Mouse (Mus musculus): ENCODE data around the gene Trak1. TPM values are rescaled to one million over a fixed set of nuclear protein-coding genes. Genes with fewer than 3 reads are reported as not detected.

The Trak1 gene
- polyA plus RNA-seq, 1 experiment from 2014 or later: 8.8 TPM

- no peaks in the 10 kb centered on the region for H3K27me3 ChIP-seq (ENCODE audit: control insufficient read depth, insufficient read depth, low read length)
- H3K36me3 ChIP-seq (replicated peaks; ENCODE audit: control insufficient read depth, insufficient read depth, low read depth, low read length): no peaks in the 10 kb centered on the region
- no peak overlapping the region for H3K4me3 ChIP-seq (ENCODE audit: low read depth, low read length)
- WGBS: 57% methylated on average over 4 of the region's 4 CpGs
- no peak overlapping the region for H3K4me2 ChIP-seq (ENCODE audit: low read depth, low read length)
- ATAC-seq (replicated peaks; ENCODE audit: insufficient number of reproducible peaks, low FRiP score, low TSS enrichment, low read depth) (no peak), DNase-seq (ENCODE audit: low spot score) (no peak)
- H3K9ac ChIP-seq (replicated peaks; ENCODE audit: low read length): no peak overlapping the region
- no peak overlapping the region for H3K27ac ChIP-seq (replicated peaks; ENCODE audit: low read depth, low read length)
- H3K4me1 ChIP-seq (ENCODE audit: control insufficient read depth, insufficient read depth, low read length): peaks cover 9% of the 10 kb centered on the region
- no peaks in the 10 kb centered on the region for H3K9me3 ChIP-seq (replicated peaks; ENCODE audit: control insufficient read depth, low read length)
These were observed 76.2 kb downstream of the Trak1 start for GRCm38 (mm10) chr9:121373512-121373911.

GRCm38 (mm10) chr9:121374076-121374863 lies 77.0 kb downstream of the Trak1 start:
- no peaks in the 10 kb centered on the region for H3K27me3 ChIP-seq (ENCODE audit: control insufficient read depth, insufficient read depth, low read length)
- H3K9ac ChIP-seq (replicated peaks; ENCODE audit: low read length): no peak overlapping the region
- no peak overlapping the region for H3K4me3 ChIP-seq (ENCODE audit: low read depth, low read length)
- H3K4me1 ChIP-seq (ENCODE audit: control insufficient read depth, insufficient read depth, low read length): peaks cover 9% of the 10 kb centered on the region
- 35% methylated on average over 9 of the region's 9 CpGs for WGBS
- ATAC-seq (replicated peaks; ENCODE audit: insufficient number of reproducible peaks, low FRiP score, low TSS enrichment, low read depth): no peak
- H3K4me2 ChIP-seq (ENCODE audit: low read depth, low read length): no peak overlapping the region
- H3K9me3 ChIP-seq (replicated peaks; ENCODE audit: control insufficient read depth, low read length): no peaks in the 10 kb centered on the region
- DNase-seq (ENCODE audit: low spot score): peak; percentile 79
- H3K27ac ChIP-seq (replicated peaks; ENCODE audit: low read depth, low read length): 0 out of 2 replicates have a peak overlapping the region, but pooled peaks have one; percentile 13
- no peaks in the 10 kb centered on the region for H3K36me3 ChIP-seq (replicated peaks; ENCODE audit: control insufficient read depth, insufficient read depth, low read depth, low read length)

GRCm38 (mm10) chr9:121374864-121375255 lies 77.6 kb downstream of the Trak1 start:
- Histone ChIP-seq H3K4me2 (ENCODE audit: low read depth, low read length) (no peak overlapping the region), H3K27ac (replicated peaks; ENCODE audit: low read depth, low read length) (no peak overlapping the region), H3K9me3 (replicated peaks; ENCODE audit: control insufficient read depth, low read length) (no peaks in the 10 kb centered on the region), H3K36me3 (replicated peaks; ENCODE audit: control insufficient read depth, insufficient read depth, low read depth, low read length) (no peaks in the 10 kb centered on the region), H3K9ac (replicated peaks; ENCODE audit: low read length) (no peak overlapping the region), H3K4me3 (ENCODE audit: low read depth, low read length) (no peak overlapping the region), H3K27me3 (ENCODE audit: control insufficient read depth, insufficient read depth, low read length) (no peaks in the 10 kb centered on the region), H3K4me1 (ENCODE audit: control insufficient read depth, insufficient read depth, low read length) (peaks cover 9% of the 10 kb centered on the region)
- DNase-seq (ENCODE audit: low spot score) (no peak), ATAC-seq (replicated peaks; ENCODE audit: insufficient number of reproducible peaks, low FRiP score, low TSS enrichment, low read depth) (no peak)
- WGBS: 89% methylated on average over 5 of the region's 5 CpGs

- H3K4me2 ChIP-seq (ENCODE audit: low read depth, low read length): no peak overlapping the region
- H3K27me3 ChIP-seq (ENCODE audit: control insufficient read depth, insufficient read depth, low read length): no peaks in the 10 kb centered on the region
- ATAC-seq (replicated peaks; ENCODE audit: insufficient number of reproducible peaks, low FRiP score, low TSS enrichment, low read depth) (no peak), DNase-seq (ENCODE audit: low spot score) (no peak)
- H3K36me3 ChIP-seq (replicated peaks; ENCODE audit: control insufficient read depth, insufficient read depth, low read depth, low read length): no peaks in the 10 kb centered on the region
- H3K27ac ChIP-seq (replicated peaks; ENCODE audit: low read depth, low read length): no peak overlapping the region
- WGBS: 85% methylated on average over 5 of the region's 5 CpGs
- H3K9me3 ChIP-seq (replicated peaks; ENCODE audit: control insufficient read depth, low read length): no peaks in the 10 kb centered on the region
- H3K9ac ChIP-seq (replicated peaks; ENCODE audit: low read length): no peak overlapping the region
- peaks cover 7% of the 10 kb centered on the region for H3K4me1 ChIP-seq (ENCODE audit: control insufficient read depth, insufficient read depth, low read length)
- no peak overlapping the region for H3K4me3 ChIP-seq (ENCODE audit: low read depth, low read length)
These were observed 78.8 kb downstream of the Trak1 start for GRCm38 (mm10) chr9:121376094-121376493.

- DNase-seq (ENCODE audit: low spot score) (no peak), ATAC-seq (replicated peaks; ENCODE audit: insufficient number of reproducible peaks, low FRiP score, low TSS enrichment, low read depth) (no peak)
- Histone ChIP-seq H3K4me3 (ENCODE audit: low read depth, low read length) (no peak overlapping the region), H3K9ac (replicated peaks; ENCODE audit: low read length) (no peak overlapping the region), H3K27ac (replicated peaks; ENCODE audit: low read depth, low read length) (no peak overlapping the region), H3K4me1 (ENCODE audit: control insufficient read depth, insufficient read depth, low read length) (no peaks in the 10 kb centered on the region), H3K27me3 (ENCODE audit: control insufficient read depth, insufficient read depth, low read length) (no peaks in the 10 kb centered on the region), H3K36me3 (replicated peaks; ENCODE audit: control insufficient read depth, insufficient read depth, low read depth, low read length) (no peaks in the 10 kb centered on the region), H3K9me3 (replicated peaks; ENCODE audit: control insufficient read depth, low read length) (no peaks in the 10 kb centered on the region), H3K4me2 (ENCODE audit: low read depth, low read length) (no peak overlapping the region)
- WGBS: 76% methylated on average over 10 of the region's 11 CpGs
These were observed 83.1 kb downstream of the Trak1 start for GRCm38 (mm10) chr9:121380310-121380920.

GRCm38 (mm10) chr9:121381678-121382297 lies 84.5 kb downstream of the Trak1 start:
- Histone ChIP-seq H3K4me3 (ENCODE audit: low read depth, low read length) (no peak overlapping the region), H3K36me3 (replicated peaks; ENCODE audit: control insufficient read depth, insufficient read depth, low read depth, low read length) (no peaks in the 10 kb centered on the region), H3K9ac (replicated peaks; ENCODE audit: low read length) (no peak overlapping the region), H3K4me1 (ENCODE audit: control insufficient read depth, insufficient read depth, low read length) (no peaks in the 10 kb centered on the region), H3K27ac (replicated peaks; ENCODE audit: low read depth, low read length) (no peak overlapping the region), H3K27me3 (ENCODE audit: control insufficient read depth, insufficient read depth, low read length) (no peaks in the 10 kb centered on the region), H3K9me3 (replicated peaks; ENCODE audit: control insufficient read depth, low read length) (no peaks in the 10 kb centered on the region), H3K4me2 (ENCODE audit: low read depth, low read length) (no peak overlapping the region)
- 84% methylated on average over 17 of the region's 17 CpGs for WGBS
- ATAC-seq (replicated peaks; ENCODE audit: insufficient number of reproducible peaks, low FRiP score, low TSS enrichment, low read depth) (no peak), DNase-seq (ENCODE audit: low spot score) (no peak)

GRCm38 (mm10) chr9:121382568-121382967 lies 85.3 kb downstream of the Trak1 start:
- WGBS: 91% methylated on average over 14 of the region's 14 CpGs
- H3K27ac ChIP-seq (replicated peaks; ENCODE audit: low read depth, low read length): no peak overlapping the region
- ATAC-seq (replicated peaks; ENCODE audit: insufficient number of reproducible peaks, low FRiP score, low TSS enrichment, low read depth): no peak

GRCm38 (mm10) chr9:121383180-121383586 lies 85.9 kb downstream of the Trak1 start:
- Histone ChIP-seq H3K27me3 (ENCODE audit: control insufficient read depth, insufficient read depth, low read length) (no peaks in the 10 kb centered on the region), H3K4me3 (ENCODE audit: low read depth, low read length) (no peak overlapping the region), H3K4me1 (ENCODE audit: control insufficient read depth, insufficient read depth, low read length) (no peaks in the 10 kb centered on the region; the same call in 1 of the 2 replicates), H3K9ac (replicated peaks; ENCODE audit: low read length) (no peak overlapping the region), H3K36me3 (replicated peaks; ENCODE audit: control insufficient read depth, insufficient read depth, low read depth, low read length) (no peaks in the 10 kb centered on the region), H3K27ac (replicated peaks; ENCODE audit: low read depth, low read length) (no peak overlapping the region), H3K4me2 (ENCODE audit: low read depth, low read length) (no peak overlapping the region), H3K9me3 (replicated peaks; ENCODE audit: control insufficient read depth, low read length) (no peaks in the 10 kb centered on the region)
- ATAC-seq (replicated peaks; ENCODE audit: insufficient number of reproducible peaks, low FRiP score, low TSS enrichment, low read depth): no peak
- WGBS: 87% methylated on average over 9 of the region's 9 CpGs
- no peak for DNase-seq (ENCODE audit: low spot score)

More at GRCm38 (mm10) chr9:121382568-121382967, 85.3 kb downstream of the Trak1 start:
- Histone ChIP-seq H3K4me2 (ENCODE audit: low read depth, low read length) (no peak overlapping the region), H3K9me3 (replicated peaks; ENCODE audit: control insufficient read depth, low read length) (no peaks in the 10 kb centered on the region), H3K27me3 (ENCODE audit: control insufficient read depth, insufficient read depth, low read length) (no peaks in the 10 kb centered on the region), H3K9ac (replicated peaks; ENCODE audit: low read length) (no peak overlapping the region), H3K4me3 (ENCODE audit: low read depth, low read length) (no peak overlapping the region), H3K36me3 (replicated peaks; ENCODE audit: control insufficient read depth, insufficient read depth, low read depth, low read length) (no peaks in the 10 kb centered on the region), H3K4me1 (ENCODE audit: control insufficient read depth, insufficient read depth, low read length) (no peaks in the 10 kb centered on the region)
- DNase-seq (ENCODE audit: low spot score): no peak

All from embryonic facial prominence, embryonic 11.5 days (tissue).